Mouse (Mus musculus) liver, embryonic 11.5 days (tissue): ENCODE results near the gene Acacb. TPM values are rescaled to one million over a fixed set of nuclear protein-coding genes. Genes with fewer than 3 reads are reported as not detected.

ENCODE experiments used
- ATAC-seq: fragments of 200-750 bp; cut with Nextera tagmentation; replicated peaks from 2 replicates; pipeline ENCODE4 v1.8.0; 2017; ENCODE audit warnings: moderate number of reproducible peaks, mild to moderate bottlenecking, moderate TSS enrichment, moderate library complexity; ENCODE audit not compliant: low FRiP score
- DNase-seq: peaks from one replicate; pipeline ENCODE4 v3.0.0-alpha.2; 2017; ENCODE audit warnings: low spot score
- H3K27ac ChIP-seq: fragments of 300-500 bp; sonication (generic); 2 replicates; pipeline ENCODE4 v1.5.1; 2014; ENCODE audit warnings: mild to moderate bottlenecking, low read depth, low read length, control low read depth
- H3K27me3 ChIP-seq: fragments of 300-500 bp; sonication (generic); replicated peaks from 2 replicates; pipeline ENCODE4 v1.6.1; 2014; ENCODE audit warnings: low read length, mixed read lengths; ENCODE audit not compliant: control insufficient read depth, insufficient read depth
- H3K36me3 ChIP-seq: fragments of 300-500 bp; sonication (generic); 2 replicates; pipeline ENCODE4 v1.6.1; 2014; ENCODE audit warnings: mild to moderate bottlenecking, low read length, moderate library complexity, mixed read lengths; ENCODE audit not compliant: control insufficient read depth, insufficient read depth
- H3K4me1 ChIP-seq: fragments of 300-500 bp; sonication (generic); replicated peaks from 2 replicates; pipeline ENCODE4 v1.6.1; 2014; ENCODE audit warnings: low read length, mixed read lengths; ENCODE audit not compliant: control insufficient read depth, insufficient read depth
- H3K4me2 ChIP-seq: fragments of 300-500 bp; sonication (generic); 2 replicates; pipeline ENCODE4 v1.6.1; 2014; ENCODE audit warnings: mild to moderate bottlenecking, control low read depth, moderate library complexity
- H3K4me3 ChIP-seq: fragments of 300-500 bp; sonication (generic); 2 replicates; pipeline ENCODE4 v1.5.1; 2014; ENCODE audit warnings: low read depth, low read length, control low read depth
- H3K9ac ChIP-seq: fragments of 300-500 bp; sonication (generic); 2 replicates; pipeline ENCODE4 v1.6.1; 2014; ENCODE audit warnings: low read depth, low read length, control low read depth
- H3K9me3 ChIP-seq: fragments of 300-500 bp; sonication (generic); 2 replicates; pipeline ENCODE4 v1.6.1; 2016; ENCODE audit warnings: low read length, inconsistent platforms, mixed read lengths; ENCODE audit not compliant: control insufficient read depth
- WGBS: fragments of 180-500 bp; shearing (Covaris S2); extraction: QIAGEN DNeasy Blood & Tissue Kit; methylation state at CpG from one replicate; pipeline ENCODE4 v1.1.7; 2014; 5-methylcytosine and 5-hydroxymethylcytosine counted together
- polyA plus RNA-seq: library from polyadenylated mRNA; unstranded; fragments of >200 nt; fragmentation: Nextera tagmentation; extraction: Ambion mirVana; gene quantifications from 2 replicates; pipeline ENCODE4 v1.2.1, GENCODE M21; 2014

The Acacb gene
- polyA plus RNA-seq, 1 experiment from 2014 or later: 0.86 TPM

DNA sequence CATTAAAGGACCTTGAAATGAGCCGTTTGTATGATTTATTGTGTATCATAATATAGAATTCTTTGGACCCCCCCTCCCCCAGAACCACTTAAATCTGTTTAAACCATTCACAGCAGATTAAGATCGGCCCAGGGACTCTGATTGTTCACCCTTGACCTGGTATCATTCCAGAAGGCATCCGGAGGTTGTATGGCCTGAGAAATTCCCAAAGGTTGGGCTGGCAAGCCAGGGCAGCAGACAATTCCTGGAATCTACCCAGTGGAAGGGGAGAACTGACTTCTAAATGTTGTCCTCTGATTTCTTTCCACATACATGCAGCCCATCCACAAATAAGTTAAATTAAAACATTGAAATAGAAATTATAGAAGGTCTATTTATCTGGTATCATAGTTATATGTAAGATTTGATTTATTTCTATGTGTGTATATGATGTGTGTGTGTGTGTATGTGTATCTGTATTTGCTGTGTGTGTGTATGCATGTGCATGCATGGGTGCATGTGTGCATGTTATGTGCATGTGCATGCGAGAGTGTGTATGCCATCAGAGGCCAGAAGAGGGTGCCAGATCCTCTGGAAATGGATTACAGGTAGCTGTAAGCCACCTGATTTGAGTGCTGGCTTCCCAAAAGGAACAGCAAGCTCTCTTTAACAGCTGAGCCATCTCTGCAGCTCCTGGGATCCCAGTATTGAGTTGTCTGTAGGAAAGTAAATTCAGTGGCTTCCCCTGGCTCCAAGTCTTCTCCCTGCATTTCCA, 31.8 kb downstream of the Acacb start:
- Histone ChIP-seq H3K27me3 (no peaks in the 10 kb centered on the region), H3K4me1 (peaks cover 5% of the 10 kb centered on the region), H3K4me3 (no peak overlapping the region), H3K9ac (no peak overlapping the region), H3K27ac (no peak overlapping the region), H3K4me2 (no peak overlapping the region), H3K9me3 (no peaks in the 10 kb centered on the region), H3K36me3 (no peaks in the 10 kb centered on the region)
- ATAC-seq (no peak), DNase-seq (no peak)
- 87% methylated on average over 4 of the region's 4 CpGs for WGBS

DNA sequence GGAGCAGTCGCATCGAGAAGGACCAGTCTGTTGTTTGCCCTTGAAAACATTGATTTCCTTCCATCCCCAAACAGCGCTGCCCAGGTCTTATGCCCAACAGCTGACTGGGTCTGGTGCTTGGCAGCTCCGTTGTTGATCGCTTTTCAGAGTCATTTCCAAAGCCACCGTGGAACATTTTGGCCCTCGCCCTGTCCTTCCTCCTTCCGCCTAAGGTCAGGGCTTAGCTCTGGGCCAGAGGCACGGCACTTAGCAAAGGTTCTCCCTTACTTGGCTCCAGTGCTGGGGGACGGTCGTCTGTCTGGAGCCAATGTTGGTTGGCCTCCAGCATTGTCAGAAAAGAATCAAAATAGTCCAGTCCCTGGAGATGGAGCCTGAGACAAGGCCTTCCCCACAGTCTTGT, 33.2 kb downstream of the Acacb start:
- peaks cover 4% of the 10 kb centered on the region for H3K4me1 ChIP-seq
- 81% methylated on average over 11 of the region's 11 CpGs for WGBS
- no peak overlapping the region for H3K27ac ChIP-seq
- no peak overlapping the region for H3K9ac ChIP-seq
- H3K4me2 ChIP-seq: no peak overlapping the region
- H3K4me3 ChIP-seq: no peak overlapping the region
- no peak for ATAC-seq
- H3K36me3 ChIP-seq: no peaks in the 10 kb centered on the region
- H3K9me3 ChIP-seq: no peaks in the 10 kb centered on the region
- no peaks in the 10 kb centered on the region for H3K27me3 ChIP-seq
- no peak for DNase-seq

- H3K4me3 ChIP-seq: no peak overlapping the region
- no peaks in the 10 kb centered on the region for H3K9me3 ChIP-seq
- H3K4me1 ChIP-seq: no peaks in the 10 kb centered on the region
- no peak for DNase-seq
- H3K9ac ChIP-seq: no peak overlapping the region
- H3K36me3 ChIP-seq: no peaks in the 10 kb centered on the region
- H3K27me3 ChIP-seq: no peaks in the 10 kb centered on the region
- no peak overlapping the region for H3K4me2 ChIP-seq
- H3K27ac ChIP-seq: no peak overlapping the region
- WGBS: 84% methylated on average over 2 of the region's 2 CpGs
- ATAC-seq: no peak
Measured at GRCm38 (mm10) chr5:114183493-114183892, 37.2 kb downstream of the Acacb start.

DNA sequence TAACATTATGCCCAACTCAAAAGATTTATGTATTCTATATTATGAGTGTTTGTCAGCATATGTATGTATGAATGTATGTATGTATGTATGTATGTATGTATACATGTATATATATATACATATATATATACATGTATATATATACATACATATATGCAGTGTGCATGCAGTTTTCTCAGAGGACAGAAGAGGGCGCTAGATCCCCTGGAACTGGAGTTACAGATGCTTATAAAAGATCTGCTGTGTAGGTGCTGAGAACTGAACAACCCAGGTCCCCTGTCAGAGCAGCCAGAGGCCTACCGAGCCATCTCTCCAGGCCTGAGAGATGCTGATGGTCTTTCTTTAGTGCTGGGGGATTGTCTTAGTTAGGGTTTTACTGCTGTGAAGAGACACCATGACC, 40.8 kb downstream of the Acacb start:
- H3K27ac ChIP-seq: no peak overlapping the region
- WGBS: 67% methylated on average over 2 of the region's 2 CpGs
- no peaks in the 10 kb centered on the region; the same call in 1 of the 2 replicates for H3K27me3 ChIP-seq
- H3K36me3 ChIP-seq: no peaks in the 10 kb centered on the region
- no peaks in the 10 kb centered on the region for H3K9me3 ChIP-seq
- no peaks in the 10 kb centered on the region for H3K4me1 ChIP-seq
- DNase-seq: no peak
- no peak overlapping the region for H3K4me2 ChIP-seq
- no peak for ATAC-seq
- H3K9ac ChIP-seq: no peak overlapping the region
- H3K4me3 ChIP-seq: no peak overlapping the region

GRCm38 (mm10) chr5:114188900-114189464, 42.6 kb downstream of the Acacb start:
- no peak overlapping the region for H3K9ac ChIP-seq
- no peaks in the 10 kb centered on the region for H3K36me3 ChIP-seq
- ATAC-seq (no peak), DNase-seq (no peak)
- H3K27me3 ChIP-seq: no peaks in the 10 kb centered on the region; the same call in 1 of the 2 replicates
- H3K4me3 ChIP-seq: no peak overlapping the region
- H3K9me3 ChIP-seq: no peaks in the 10 kb centered on the region
- H3K4me1 ChIP-seq: no peaks in the 10 kb centered on the region
- WGBS: 68% methylated on average over 12 of the region's 12 CpGs
- H3K4me2 ChIP-seq: no peak overlapping the region
- no peak overlapping the region for H3K27ac ChIP-seq

- no peak overlapping the region for H3K27ac ChIP-seq
- 77% methylated on average over 11 of the region's 11 CpGs for WGBS
- H3K4me1 ChIP-seq: no peaks in the 10 kb centered on the region
- no peak overlapping the region for H3K9ac ChIP-seq
- H3K4me3 ChIP-seq: no peak overlapping the region
- H3K4me2 ChIP-seq: no peak overlapping the region
- DNase-seq: no peak
- H3K36me3 ChIP-seq: no peaks in the 10 kb centered on the region
- no peaks in the 10 kb centered on the region for H3K9me3 ChIP-seq
- ATAC-seq: no peak
- H3K27me3 ChIP-seq: no peaks in the 10 kb centered on the region; the same call in 1 of the 2 replicates
Measured at GRCm38 (mm10) chr5:114194161-114194560, 47.8 kb downstream of the Acacb start.

DNA sequence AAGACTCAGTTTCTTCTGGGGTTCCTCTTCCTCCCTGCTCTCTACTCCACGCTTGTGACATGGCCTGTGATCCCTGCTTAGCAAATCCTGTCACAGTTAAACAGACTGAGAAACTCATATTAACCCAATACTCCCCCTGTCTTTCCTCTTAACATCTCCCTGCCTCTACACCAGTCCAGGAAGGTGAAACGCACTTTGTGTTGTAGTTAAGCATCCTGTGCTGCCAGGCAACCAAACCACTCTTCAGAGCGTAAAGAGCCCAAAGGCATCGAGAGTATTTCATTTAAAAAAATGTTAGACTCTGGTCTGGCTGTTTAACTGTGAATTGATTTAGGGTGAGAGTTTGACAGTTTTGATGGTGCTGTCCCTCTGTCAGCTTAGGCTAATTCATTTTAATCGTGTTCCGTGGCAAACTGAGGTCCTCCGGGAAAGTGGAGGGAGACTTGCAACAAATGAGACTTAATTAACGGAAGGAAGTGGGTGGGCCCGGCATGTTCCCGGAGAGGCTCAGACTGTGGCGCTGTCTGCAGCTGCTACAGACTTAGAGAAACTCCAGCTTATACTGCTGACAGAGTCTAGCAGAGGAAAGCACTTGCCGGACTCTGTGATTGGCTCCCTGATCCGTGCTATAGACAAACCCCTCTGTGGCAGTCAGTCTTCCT, 52.9 kb downstream of the Acacb start:
- peak overlapping the region; percentile 1; the same call in 1 of the 2 replicates for H3K4me2 ChIP-seq
- no peaks in the 10 kb centered on the region for H3K27me3 ChIP-seq
- H3K9ac ChIP-seq: no peak overlapping the region
- H3K9me3 ChIP-seq: no peaks in the 10 kb centered on the region
- H3K4me3 ChIP-seq: no peak overlapping the region
- ATAC-seq (no peak), DNase-seq (no peak)
- no peak overlapping the region for H3K27ac ChIP-seq
- H3K36me3 ChIP-seq: no peaks in the 10 kb centered on the region
- H3K4me1 ChIP-seq: 0 out of 2 replicates have a peak, but pooled peaks cover 3% of the 10 kb centered on the region
- WGBS: 23% methylated on average over 13 of the region's 13 CpGs

GRCm38 (mm10) chr5:114206158-114206557, 59.8 kb downstream of the Acacb start:
- 79% methylated on average over 2 of the region's 2 CpGs for WGBS
- Histone ChIP-seq H3K36me3 (no peaks in the 10 kb centered on the region), H3K27me3 (no peaks in the 10 kb centered on the region), H3K9me3 (no peaks in the 10 kb centered on the region), H3K9ac (no peak overlapping the region), H3K4me2 (no peak overlapping the region), H3K4me3 (no peak overlapping the region), H3K27ac (no peak overlapping the region), H3K4me1 (no peaks in the 10 kb centered on the region)
- no peak for ATAC-seq
- no peak for DNase-seq
